Mouse (Mus musculus) limb, embryonic 15.5 days (tissue): ENCODE measurements around the gene Snapin. TPM values are rescaled to one million over a fixed set of nuclear protein-coding genes. Genes with fewer than 3 reads are reported as not detected.

Experiments used
- ATAC-seq: fragments of 200-750 bp; cut with Nextera tagmentation; 2 replicates; pipeline ENCODE4 v1.8.0; 2017; ENCODE audit warnings: low read depth, moderate TSS enrichment; ENCODE audit not compliant: insufficient number of reproducible peaks, low FRiP score, low TSS enrichment
- H3K27ac ChIP-seq: fragments of 300-500 bp; sonication (generic); 2 replicates; pipeline ENCODE4 v1.5.1; 2015; ENCODE audit warnings: moderate library complexity, mild to moderate bottlenecking, inconsistent platforms
- H3K27me3 ChIP-seq: fragments of 300-500 bp; sonication (generic); 2 replicates; pipeline ENCODE4 v1.6.1; 2015; ENCODE audit warnings: inconsistent platforms
- H3K36me3 ChIP-seq: fragments of 300-500 bp; sonication (generic); 2 replicates; pipeline ENCODE4 v1.6.1; 2015; ENCODE audit warnings: inconsistent platforms
- H3K4me1 ChIP-seq: fragments of 300-500 bp; sonication (generic); 2 replicates; pipeline ENCODE4 v1.6.1; 2015; ENCODE audit warnings: inconsistent platforms
- H3K4me2 ChIP-seq: fragments of 300-500 bp; sonication (generic); 2 replicates; pipeline ENCODE4 v1.6.1; 2015; ENCODE audit warnings: mild to moderate bottlenecking, inconsistent platforms
- H3K4me3 ChIP-seq: fragments of 300-500 bp; sonication (generic); 2 replicates; pipeline ENCODE4 v1.5.1; 2015; ENCODE audit warnings: mild to moderate bottlenecking, inconsistent platforms
- H3K9ac ChIP-seq: fragments of 300-500 bp; sonication (generic); 2 replicates; pipeline ENCODE4 v1.6.1; 2015; ENCODE audit warnings: inconsistent platforms
- H3K9me3 ChIP-seq: fragments of 300-500 bp; sonication (generic); 2 replicates; pipeline ENCODE4 v1.6.1; 2016; ENCODE audit warnings: inconsistent platforms
- WGBS: fragments of 180-500 bp; shearing (Covaris S2); methylation state at CpG from one replicate; pipeline ENCODE4 v1.1.7; 2015; 5-methylcytosine and 5-hydroxymethylcytosine counted together
- polyA plus RNA-seq: library from polyadenylated mRNA; unstranded; fragments of >200 nt; fragmentation: Nextera tagmentation; extraction: Ambion mirVana; gene quantifications from 2 replicates; pipeline ENCODE4 v1.2.1, GENCODE M21; 2015

Gene Snapin
- polyA plus RNA-seq, 1 experiment from 2014 or later, result 89.9 TPM

GRCm38 (mm10) chr3:90465686-90466310 is 25.0 kb downstream of the Snapin start, which contains the start of gene Npr1:
Gene Npr1 (minus strand): TSS chr3:90465866.
- under 1% methylated on average over 37 of the region's 49 CpGs for WGBS
- peaks cover 50% of the 10 kb centered on the region for H3K27me3 ChIP-seq
- no peak within 1 kb of the TSS for H3K27ac ChIP-seq
- no peaks in the 10 kb centered on the region for H3K9me3 ChIP-seq
- ATAC-seq, result no peak
- H3K4me1 ChIP-seq, result peaks cover 20% of the 10 kb centered on the region
- H3K4me2 ChIP-seq, result peak within 1 kb of the TSS; percentile 93
- H3K4me3 ChIP-seq, result peak within 1 kb of the TSS; percentile 48
- no peaks in the 10 kb centered on the region for H3K36me3 ChIP-seq
- H3K9ac ChIP-seq, result peak within 1 kb of the TSS; percentile 31

GRCm38 (mm10) chr3:90465081-90465685 is 25.6 kb downstream of the Snapin start:
- peak overlapping the region; percentile 48 for H3K4me3 ChIP-seq
- no peak for ATAC-seq
- H3K4me2 ChIP-seq, result peak overlapping the region; percentile 93
- H3K9ac ChIP-seq, result peak overlapping the region; percentile 31
- no peaks in the 10 kb centered on the region for H3K9me3 ChIP-seq
- no peaks in the 10 kb centered on the region for H3K36me3 ChIP-seq
- peaks cover 20% of the 10 kb centered on the region for H3K4me1 ChIP-seq
- no peak overlapping the region for H3K27ac ChIP-seq
- peaks cover 50% of the 10 kb centered on the region for H3K27me3 ChIP-seq
- WGBS, result under 1% methylated on average over 75 of the region's 75 CpGs

- 17% methylated on average over 37 of the region's 37 CpGs for WGBS
- ATAC-seq, result no peak
Observed at GRCm38 (mm10) chr3:90464552-90465080, 26.2 kb downstream of the Snapin start.

GRCm38 (mm10) chr3:90462579-90462978 is 28.3 kb downstream of the Snapin start:
- Histone ChIP-seq H3K27me3 (peaks cover 50% of the 10 kb centered on the region), H3K4me3 (no peak overlapping the region), H3K4me1 (peaks cover 20% of the 10 kb centered on the region), H3K27ac (no peak overlapping the region), H3K36me3 (no peaks in the 10 kb centered on the region), H3K9me3 (no peaks in the 10 kb centered on the region), H3K9ac (no peak overlapping the region), H3K4me2 (no peak overlapping the region)
- ATAC-seq, result no peak
- WGBS, result 36% methylated on average over 7 of the region's 7 CpGs

More at GRCm38 (mm10) chr3:90464552-90465080, 26.2 kb downstream of the Snapin start:
- peak overlapping the region; percentile 93 for H3K4me2 ChIP-seq
- peaks cover 20% of the 10 kb centered on the region for H3K4me1 ChIP-seq
- H3K9ac ChIP-seq, result peak overlapping the region; percentile 31; the same call in 1 of the 2 replicates
- H3K27me3 ChIP-seq, result peaks cover 50% of the 10 kb centered on the region
- H3K9me3 ChIP-seq, result no peaks in the 10 kb centered on the region
- peak overlapping the region; percentile 48 for H3K4me3 ChIP-seq
- no peak overlapping the region for H3K27ac ChIP-seq
- H3K36me3 ChIP-seq, result no peaks in the 10 kb centered on the region

- no peak overlapping the region for H3K4me3 ChIP-seq
- no peak overlapping the region for H3K9ac ChIP-seq
- WGBS, result 78% methylated on average over 3 of the region's 3 CpGs
- no peak overlapping the region for H3K27ac ChIP-seq
- no peak overlapping the region for H3K4me2 ChIP-seq
- H3K9me3 ChIP-seq, result no peaks in the 10 kb centered on the region
- peaks cover 20% of the 10 kb centered on the region for H3K4me1 ChIP-seq
- H3K27me3 ChIP-seq, result peaks cover 50% of the 10 kb centered on the region
- H3K36me3 ChIP-seq, result no peaks in the 10 kb centered on the region
- ATAC-seq, result no peak
Observed at GRCm38 (mm10) chr3:90461935-90462334, 28.9 kb downstream of the Snapin start.

GRCm38 (mm10) chr3:90460315-90460714 is 30.5 kb downstream of the Snapin start:
- no peak overlapping the region for H3K27ac ChIP-seq
- H3K4me1 ChIP-seq, result peaks cover 10% of the 10 kb centered on the region
- no peaks in the 10 kb centered on the region for H3K36me3 ChIP-seq
- no peaks in the 10 kb centered on the region for H3K9me3 ChIP-seq
- no peak overlapping the region for H3K9ac ChIP-seq
- no peak for ATAC-seq
- 62% methylated on average over 5 of the region's 5 CpGs for WGBS
- no peak overlapping the region for H3K4me2 ChIP-seq
- peaks cover 40% of the 10 kb centered on the region for H3K27me3 ChIP-seq
- H3K4me3 ChIP-seq, result no peak overlapping the region

- no peak overlapping the region for H3K4me3 ChIP-seq
- H3K9me3 ChIP-seq, result no peaks in the 10 kb centered on the region
- no peak overlapping the region for H3K27ac ChIP-seq
- H3K9ac ChIP-seq, result no peak overlapping the region
- H3K4me2 ChIP-seq, result no peak overlapping the region
- H3K36me3 ChIP-seq, result no peaks in the 10 kb centered on the region
- no peak for ATAC-seq
- 70% methylated on average over 9 of the region's 9 CpGs for WGBS
- H3K4me1 ChIP-seq, result peaks cover 4% of the 10 kb centered on the region; the same call in 1 of the 2 replicates
- H3K27me3 ChIP-seq, result peaks cover 34% of the 10 kb centered on the region
Observed at GRCm38 (mm10) chr3:90459727-90460126, 31.1 kb downstream of the Snapin start.

- Histone ChIP-seq H3K4me1 (no peaks in the 10 kb centered on the region), H3K36me3 (no peaks in the 10 kb centered on the region), H3K27me3 (no peaks in the 10 kb centered on the region), H3K9ac (no peak overlapping the region), H3K4me3 (no peak overlapping the region), H3K27ac (no peak overlapping the region), H3K4me2 (no peak overlapping the region), H3K9me3 (no peaks in the 10 kb centered on the region)
- 87% methylated on average over 14 of the region's 14 CpGs for WGBS
- ATAC-seq, result no peak
Observed at GRCm38 (mm10) chr3:90454931-90455330, 35.9 kb downstream of the Snapin start.

GRCm38 (mm10) chr3:90451396-90452095 is 39.3 kb downstream of the Snapin start:
- H3K36me3 ChIP-seq, result no peaks in the 10 kb centered on the region
- H3K27me3 ChIP-seq, result no peaks in the 10 kb centered on the region
- H3K27ac ChIP-seq, result no peak overlapping the region
- 0 out of 2 replicates have a peak overlapping the region, but pooled peaks have one; percentile 3 for H3K4me3 ChIP-seq
- H3K9ac ChIP-seq, result no peak overlapping the region
- no peak for ATAC-seq
- WGBS, result 57% methylated on average over 10 of the region's 10 CpGs
- peaks cover 7% of the 10 kb centered on the region for H3K4me1 ChIP-seq
- H3K9me3 ChIP-seq, result no peaks in the 10 kb centered on the region
- H3K4me2 ChIP-seq, result no peak overlapping the region

GRCm38 (mm10) chr3:90450874-90451273 is 40.0 kb downstream of the Snapin start:
- no peak overlapping the region for H3K9ac ChIP-seq
- H3K4me1 ChIP-seq, result peaks cover 12% of the 10 kb centered on the region
- 26% methylated on average over 12 of the region's 12 CpGs for WGBS
- no peaks in the 10 kb centered on the region for H3K36me3 ChIP-seq
- no peaks in the 10 kb centered on the region for H3K9me3 ChIP-seq
- no peak overlapping the region for H3K27ac ChIP-seq
- no peak for ATAC-seq
- H3K4me3 ChIP-seq, result 0 out of 2 replicates have a peak overlapping the region, but pooled peaks have one; percentile 3
- no peak overlapping the region for H3K4me2 ChIP-seq
- no peaks in the 10 kb centered on the region for H3K27me3 ChIP-seq

- Histone ChIP-seq H3K27ac (no peak overlapping the region), H3K9ac (no peak overlapping the region)
- WGBS, result 48% methylated on average over 6 of the region's 6 CpGs
Observed at GRCm38 (mm10) chr3:90448626-90449025, 42.2 kb downstream of the Snapin start.

GRCm38 (mm10) chr3:90447123-90447494 is 43.7 kb downstream of the Snapin start:
- no peaks in the 10 kb centered on the region for H3K36me3 ChIP-seq
- H3K27ac ChIP-seq, result peak overlapping the region; percentile 89
- no peak for ATAC-seq
- peaks cover 16% of the 10 kb centered on the region for H3K4me1 ChIP-seq
- WGBS, result 55% methylated on average over 7 of the region's 7 CpGs
- H3K27me3 ChIP-seq, result no peaks in the 10 kb centered on the region
- no peaks in the 10 kb centered on the region for H3K9me3 ChIP-seq
- H3K9ac ChIP-seq, result no peak overlapping the region
- peak overlapping the region; percentile 33 for H3K4me3 ChIP-seq
- peak overlapping the region; percentile 50 for H3K4me2 ChIP-seq

More at GRCm38 (mm10) chr3:90448626-90449025, 42.2 kb downstream of the Snapin start:
- Histone ChIP-seq H3K4me2 (no peak overlapping the region), H3K9me3 (no peaks in the 10 kb centered on the region), H3K4me1 (peaks cover 16% of the 10 kb centered on the region), H3K36me3 (no peaks in the 10 kb centered on the region), H3K4me3 (no peak overlapping the region), H3K27me3 (no peaks in the 10 kb centered on the region)
- no peak for ATAC-seq
